Mouse (Mus musculus) heart, embryonic 12.5 days (tissue): Measurements from ENCODE around the gene Rnaset2b. TPM values are rescaled to one million over a fixed set of nuclear protein-coding genes. Genes with fewer than 3 reads are reported as not detected.
"Not testable (repeated sequence)": the region's sequence is repeated elsewhere in the genome, so short reads cannot be mapped to it uniquely, and the experiment has no call there.

Source experiments
- ATAC-seq: fragments of 200-750 bp; cut with Nextera tagmentation; 2 replicates; pipeline ENCODE4 v1.8.0; 2017; ENCODE audit warnings: moderate TSS enrichment, moderate library complexity; ENCODE audit not compliant: insufficient number of reproducible peaks, low FRiP score
- H3K27ac ChIP-seq: fragments of 300-500 bp; sonication (generic); 2 replicates; pipeline ENCODE4 v1.5.1; 2016; ENCODE audit warnings: mild to moderate bottlenecking, moderate library complexity; ENCODE audit not compliant: poor library complexity, severe bottlenecking
- H3K27me3 ChIP-seq: fragments of 300-500 bp; sonication (generic); replicated peaks from 2 replicates; pipeline ENCODE4 v1.6.1; 2016; ENCODE audit warnings: mild to moderate bottlenecking, moderate library complexity
- H3K36me3 ChIP-seq: fragments of 300-500 bp; sonication (generic); 2 replicates; pipeline ENCODE4 v1.6.1; 2016; ENCODE audit warnings: mild to moderate bottlenecking, moderate library complexity
- H3K4me1 ChIP-seq: fragments of 300-500 bp; sonication (generic); replicated peaks from 2 replicates; pipeline ENCODE4 v1.6.1; 2016; ENCODE audit warnings: mild to moderate bottlenecking
- H3K4me2 ChIP-seq: fragments of 300-500 bp; sonication (generic); 2 replicates; pipeline ENCODE4 v1.6.1; 2016; ENCODE audit warnings: mild to moderate bottlenecking, moderate library complexity
- H3K4me3 ChIP-seq: fragments of 300-500 bp; sonication (generic); 2 replicates; pipeline ENCODE4 v1.5.1; 2016; ENCODE audit warnings: mild to moderate bottlenecking
- H3K9ac ChIP-seq: fragments of 300-500 bp; sonication (generic); 2 replicates; pipeline ENCODE4 v1.6.1; 2016; ENCODE audit warnings: mild to moderate bottlenecking, moderate library complexity
- H3K9me3 ChIP-seq: fragments of 300-500 bp; sonication (generic); replicated peaks from 2 replicates; pipeline ENCODE4 v1.6.1; 2016; ENCODE audit warnings: mild to moderate bottlenecking, moderate library complexity
- WGBS: fragments of 180-500 bp; shearing (Covaris S2); methylation state at CpG from one replicate; pipeline ENCODE4 v1.1.7; 2016; 5-methylcytosine and 5-hydroxymethylcytosine counted together
- polyA plus RNA-seq: library from polyadenylated mRNA; unstranded; fragments of >200 nt; fragmentation: Nextera tagmentation; extraction: Ambion mirVana; gene quantifications from 2 replicates; pipeline ENCODE4 v1.2.1, GENCODE M21; 2016

Rnaset2b gene
- polyA plus RNA-seq, 1 experiment from 2014 or later = 227 TPM

DNA sequence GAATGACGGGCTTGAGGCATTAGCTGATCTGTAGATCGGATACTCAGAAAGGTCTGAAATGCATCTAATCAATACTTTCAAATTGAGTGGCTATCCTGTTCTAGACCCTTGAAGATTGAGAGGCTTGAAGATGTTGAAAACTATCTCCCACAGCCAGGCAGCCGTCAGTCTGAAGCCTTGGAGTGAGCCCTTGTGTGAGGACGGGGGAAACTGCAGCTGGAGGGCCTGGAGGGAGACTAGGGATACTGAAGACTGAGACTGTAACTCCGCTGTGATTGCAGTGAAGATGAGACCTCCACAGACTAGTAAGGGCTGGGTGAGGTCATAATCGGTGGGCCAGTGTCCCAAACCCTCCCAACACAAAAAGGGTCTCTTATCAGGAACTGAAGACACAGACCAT, 8.1 kb upstream of the Rnaset2b start:
- not testable (repeated sequence) for ATAC-seq, H3K27ac ChIP-seq, H3K27me3 ChIP-seq, H3K36me3 ChIP-seq, H3K4me2 ChIP-seq, H3K9ac ChIP-seq, H3K9me3 ChIP-seq, H3K4me1 ChIP-seq, H3K4me3 ChIP-seq
- WGBS = 63% methylated on average over 4 of the region's 6 CpGs

DNA sequence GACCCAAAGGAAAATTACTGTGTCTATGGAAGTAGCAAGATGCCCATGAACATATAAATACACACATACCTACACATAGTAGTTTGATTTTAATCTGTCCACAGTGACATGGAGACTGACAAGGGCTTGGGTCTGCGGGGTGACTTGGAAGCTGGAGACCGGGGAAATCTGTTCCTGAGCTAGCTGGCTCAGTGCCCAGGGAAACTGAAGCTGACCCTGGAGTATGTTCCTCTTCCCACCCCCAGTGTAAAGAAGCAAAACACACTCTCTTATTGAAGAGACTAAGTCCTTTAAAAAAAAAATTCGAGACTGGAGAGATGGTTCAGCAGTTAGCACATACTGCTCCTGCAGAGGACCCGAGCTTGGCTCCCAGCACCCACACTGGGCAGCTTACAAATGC, 7.5 kb upstream of the Rnaset2b start:
- H3K4me2 ChIP-seq, H3K27me3 ChIP-seq, H3K27ac ChIP-seq, H3K9ac ChIP-seq, H3K4me3 ChIP-seq, ATAC-seq, H3K36me3 ChIP-seq, H3K4me1 ChIP-seq, H3K9me3 ChIP-seq: not testable (repeated sequence)
- WGBS = 55% methylated on average over 4 of the region's 4 CpGs

DNA sequence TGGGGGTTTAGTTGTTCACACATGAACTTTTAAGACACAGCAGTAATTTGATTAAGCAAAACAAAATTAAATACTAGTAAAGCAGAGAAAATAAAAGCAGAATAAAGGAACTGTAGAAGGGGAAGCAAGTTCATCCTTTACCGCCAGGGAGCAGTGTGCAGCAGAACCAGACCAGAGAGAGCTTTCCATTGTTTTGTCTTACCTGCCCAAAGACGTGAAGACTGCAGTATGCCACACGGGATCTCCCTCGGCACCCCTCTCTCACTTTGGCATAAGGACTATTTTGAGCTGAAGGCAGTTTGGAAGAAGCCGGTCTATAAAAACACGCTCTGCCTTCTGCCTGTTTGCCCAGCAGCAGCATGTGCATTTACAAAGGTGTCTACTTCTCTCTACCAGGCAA, 5.1 kb upstream of the Rnaset2b start:
- not testable (repeated sequence) for H3K36me3 ChIP-seq, H3K27me3 ChIP-seq, ATAC-seq, H3K9me3 ChIP-seq, H3K4me3 ChIP-seq, H3K9ac ChIP-seq, H3K4me2 ChIP-seq, H3K27ac ChIP-seq, H3K4me1 ChIP-seq
- 10% methylated on average over 6 of the region's 6 CpGs for WGBS

DNA sequence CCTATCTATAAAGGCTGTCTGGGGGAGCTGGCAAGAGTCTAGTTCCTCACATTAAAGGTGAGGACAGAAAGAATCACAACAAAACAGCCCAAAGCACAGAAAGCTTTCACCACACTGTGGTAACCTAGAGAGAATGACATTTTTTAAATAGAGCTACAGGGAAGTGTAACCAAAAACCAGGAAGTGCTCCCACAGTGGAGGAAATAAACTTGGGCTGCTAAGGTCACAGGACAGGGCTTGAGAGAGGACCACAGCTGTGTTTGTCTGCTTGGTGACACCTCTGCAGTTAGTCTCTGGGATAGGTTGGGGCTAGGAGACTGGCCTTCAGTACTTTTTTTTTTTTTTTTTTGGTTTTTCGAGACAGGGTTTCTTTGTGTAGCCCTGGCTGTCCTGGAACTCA, 2.8 kb upstream of the Rnaset2b start:
- not testable (repeated sequence) for H3K4me1 ChIP-seq, H3K9me3 ChIP-seq, H3K4me3 ChIP-seq, H3K9ac ChIP-seq, H3K27ac ChIP-seq, H3K27me3 ChIP-seq, H3K36me3 ChIP-seq, ATAC-seq, H3K4me2 ChIP-seq
- 18% methylated on average over 1 of the region's 1 CpGs for WGBS

DNA sequence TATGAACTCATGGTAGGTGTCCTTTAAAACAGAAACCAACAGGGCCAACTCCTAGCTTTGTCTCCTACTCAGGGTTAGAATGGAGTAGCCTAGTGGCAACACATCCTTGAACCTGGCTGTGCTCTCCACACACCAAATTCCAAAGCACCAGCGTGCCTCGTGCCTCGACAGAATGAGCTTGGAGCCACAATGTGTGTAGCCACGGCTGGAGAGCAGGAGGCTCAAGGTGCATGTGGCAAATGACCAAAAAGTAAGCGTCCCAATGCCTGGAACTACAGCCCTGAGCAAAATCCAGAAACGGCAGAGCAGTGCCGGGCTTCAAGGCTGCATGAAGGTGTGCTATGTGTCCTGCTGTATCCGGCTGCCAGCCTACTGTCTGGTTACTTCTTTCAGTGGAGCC, 804 bp downstream of the Rnaset2b start:
- not testable (repeated sequence) for H3K27ac ChIP-seq, H3K9me3 ChIP-seq, H3K36me3 ChIP-seq, ATAC-seq, H3K4me2 ChIP-seq, H3K27me3 ChIP-seq, H3K4me3 ChIP-seq, H3K9ac ChIP-seq, H3K4me1 ChIP-seq
- WGBS = 78% methylated on average over 8 of the region's 8 CpGs

DNA sequence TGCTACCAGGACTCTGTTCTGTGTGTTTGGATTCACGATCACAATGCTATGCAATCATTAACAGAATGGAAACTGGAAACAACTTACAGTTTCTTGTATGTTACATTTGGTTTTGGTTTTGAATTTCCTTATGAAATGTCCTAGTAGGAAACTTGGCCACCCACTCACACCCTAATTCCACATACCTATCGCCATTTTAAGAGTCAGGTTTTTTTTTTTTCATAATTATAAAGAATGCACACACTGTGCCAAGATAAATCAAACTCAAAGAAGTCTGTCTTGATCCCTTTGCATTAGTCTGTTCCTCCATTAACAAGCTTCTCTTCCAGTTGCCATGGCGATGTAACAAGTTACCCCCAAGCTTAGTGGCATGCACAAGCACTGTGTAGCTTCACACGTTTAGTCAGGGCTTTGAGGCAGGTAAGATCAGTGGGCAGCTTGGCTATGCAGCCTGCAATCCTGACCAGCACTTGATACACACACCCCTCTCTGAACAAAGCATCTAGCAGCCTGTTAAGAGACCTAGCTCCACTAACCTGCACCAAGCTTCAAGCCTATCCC, 2.5 kb downstream of the Rnaset2b start:
- not testable (repeated sequence) for H3K27me3 ChIP-seq, H3K4me1 ChIP-seq, H3K36me3 ChIP-seq, H3K27ac ChIP-seq, H3K4me2 ChIP-seq, ATAC-seq, H3K9me3 ChIP-seq, H3K4me3 ChIP-seq, H3K9ac ChIP-seq
- WGBS = 65% methylated on average over 4 of the region's 4 CpGs

DNA sequence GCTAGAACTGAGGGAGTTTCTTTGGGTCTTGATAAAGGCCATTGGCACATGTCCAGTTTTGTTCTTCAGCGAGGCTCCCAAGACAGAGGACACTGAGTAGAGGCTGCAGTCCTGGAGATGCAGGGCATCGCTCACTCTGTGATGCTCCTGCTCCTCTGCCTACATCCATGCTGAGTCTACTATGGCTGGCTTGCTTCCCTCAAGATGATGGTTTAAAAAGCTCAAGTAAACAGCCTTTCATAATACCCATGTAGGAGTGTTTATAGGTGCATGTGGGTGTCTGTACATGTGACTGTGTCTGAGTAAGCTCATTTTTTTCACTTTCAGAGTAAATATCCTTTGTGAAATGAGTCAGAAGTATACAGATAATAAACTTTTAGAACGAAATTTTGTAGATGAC, 4.6 kb downstream of the Rnaset2b start:
- not testable (repeated sequence) for H3K9me3 ChIP-seq, H3K4me2 ChIP-seq
- 45% methylated on average over 3 of the region's 3 CpGs for WGBS

DNA sequence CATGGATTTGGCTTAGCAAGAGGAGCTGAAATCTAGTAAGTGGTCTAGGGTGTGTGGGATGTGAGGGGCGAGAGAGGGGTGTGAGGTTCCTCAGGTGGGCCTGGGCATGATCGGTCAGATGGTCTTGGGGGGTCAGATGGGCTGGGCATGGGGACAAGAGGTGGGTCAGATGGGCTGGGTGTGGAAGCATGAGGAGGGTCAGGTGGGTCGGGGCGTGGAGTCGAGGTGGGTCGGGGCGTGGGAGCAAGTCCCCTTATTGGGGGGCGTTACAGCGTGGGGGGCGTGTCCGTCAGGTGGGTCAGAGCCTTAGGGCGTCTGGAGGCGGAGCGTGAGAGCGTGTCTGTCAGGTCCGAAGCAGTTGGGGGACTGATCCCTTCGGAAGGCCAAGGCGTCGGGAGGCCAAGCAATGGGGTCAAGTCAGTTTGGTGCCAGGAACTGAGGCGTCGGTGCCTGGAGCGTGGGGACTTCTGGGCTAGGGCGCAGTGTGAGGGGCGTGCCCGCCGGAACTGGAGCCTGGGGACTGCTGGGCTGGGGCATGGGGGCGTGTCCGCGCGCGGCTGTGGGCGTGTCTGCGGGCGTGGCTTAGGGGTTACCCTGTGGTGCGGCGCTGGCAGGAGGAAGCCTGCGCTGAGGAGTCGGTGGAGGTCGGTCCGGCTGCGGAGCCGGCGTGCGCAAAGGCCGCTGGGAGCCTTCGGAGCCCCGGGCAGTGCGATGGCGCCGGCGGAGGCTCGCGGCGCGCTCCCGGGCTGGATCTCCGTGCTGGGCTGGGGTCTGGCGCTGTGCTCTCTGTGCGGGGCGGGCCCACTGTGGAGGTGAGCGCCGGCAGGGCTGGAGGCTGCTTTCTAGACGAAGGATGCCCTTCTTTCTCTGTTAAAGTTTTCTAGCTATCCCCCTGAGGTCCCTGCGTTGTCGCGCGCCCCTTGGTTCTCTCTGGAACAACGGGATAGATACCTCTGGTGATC, 8.1 kb downstream of the Rnaset2b start, which contains the start of gene Gm49721:
TSS of gene Gm49721 (plus strand) at position 618 of the 962 bp plus-strand sequence.
- not testable (repeated sequence) for H3K4me1 ChIP-seq, H3K36me3 ChIP-seq, H3K9me3 ChIP-seq, H3K27me3 ChIP-seq
- peak within 1 kb of the TSS; percentile 67 for H3K4me2 ChIP-seq
- H3K27ac ChIP-seq = peak within 1 kb of the TSS; percentile 54; the same call in 1 of the 2 replicates
- peak within 1 kb of the TSS; percentile 82 for H3K9ac ChIP-seq
- ATAC-seq = peak; percentile 99
- peak within 1 kb of the TSS; percentile 69 for H3K4me3 ChIP-seq
- under 1% methylated on average over 54 of the region's 68 CpGs for WGBS

More for the DNA sequence above, 4.6 kb downstream of the Rnaset2b start:
- not testable (repeated sequence) for ATAC-seq, H3K4me1 ChIP-seq, H3K27ac ChIP-seq, H3K27me3 ChIP-seq, H3K9ac ChIP-seq, H3K36me3 ChIP-seq, H3K4me3 ChIP-seq

DNA sequence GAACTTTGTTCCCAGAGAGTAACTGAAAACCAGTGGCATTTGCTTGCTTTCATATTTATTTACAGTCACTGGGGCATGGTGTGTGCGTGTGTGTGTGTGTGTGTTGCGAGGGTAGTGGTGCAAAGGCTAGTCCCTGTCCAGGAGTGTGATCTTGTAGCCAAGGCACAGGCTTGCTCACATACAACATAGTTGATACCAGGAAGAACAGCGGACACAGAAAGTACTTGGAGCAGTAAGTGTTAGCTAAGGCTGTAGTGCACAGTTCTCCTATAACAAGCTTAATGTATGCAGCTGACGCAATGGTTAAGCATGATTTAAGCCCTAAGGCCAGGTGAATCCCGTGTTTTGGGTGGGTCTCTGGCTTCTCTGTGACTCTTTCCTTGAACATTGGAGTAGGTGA, 8.9 kb downstream of the Rnaset2b start:
- Histone ChIP-seq H3K4me3 (peak overlapping the region; percentile 69), H3K4me2 (peak overlapping the region; percentile 67), H3K9ac (peak overlapping the region; percentile 82)
- not testable (repeated sequence) for H3K9me3 ChIP-seq, H3K4me1 ChIP-seq, H3K27ac ChIP-seq, ATAC-seq, H3K27me3 ChIP-seq, H3K36me3 ChIP-seq
- 29% methylated on average over 5 of the region's 5 CpGs for WGBS

DNA sequence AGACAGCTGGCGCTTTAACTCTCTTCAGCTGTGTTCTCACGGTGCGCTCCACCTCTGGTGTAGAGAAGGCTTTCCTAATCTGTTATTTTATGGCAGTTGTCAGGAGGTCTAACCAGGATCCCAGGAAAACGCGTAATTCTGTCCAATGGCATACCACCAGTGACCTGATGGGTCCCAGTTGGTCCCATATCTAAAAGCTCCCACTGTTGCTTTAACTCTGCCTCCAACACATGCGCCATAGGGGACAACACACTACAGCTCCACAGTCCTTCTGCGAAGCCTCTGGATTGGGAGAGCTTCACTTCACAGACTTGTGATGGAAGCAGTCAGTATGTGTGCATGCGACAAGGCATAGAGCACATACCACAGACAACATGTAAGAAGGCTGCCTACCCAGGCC, 9.7 kb downstream of the Rnaset2b start:
- not testable (repeated sequence) for H3K4me3 ChIP-seq, H3K27ac ChIP-seq, H3K27me3 ChIP-seq, H3K9ac ChIP-seq, H3K4me2 ChIP-seq, H3K36me3 ChIP-seq, ATAC-seq, H3K9me3 ChIP-seq, H3K4me1 ChIP-seq
- 90% methylated on average over 5 of the region's 8 CpGs for WGBS

DNA sequence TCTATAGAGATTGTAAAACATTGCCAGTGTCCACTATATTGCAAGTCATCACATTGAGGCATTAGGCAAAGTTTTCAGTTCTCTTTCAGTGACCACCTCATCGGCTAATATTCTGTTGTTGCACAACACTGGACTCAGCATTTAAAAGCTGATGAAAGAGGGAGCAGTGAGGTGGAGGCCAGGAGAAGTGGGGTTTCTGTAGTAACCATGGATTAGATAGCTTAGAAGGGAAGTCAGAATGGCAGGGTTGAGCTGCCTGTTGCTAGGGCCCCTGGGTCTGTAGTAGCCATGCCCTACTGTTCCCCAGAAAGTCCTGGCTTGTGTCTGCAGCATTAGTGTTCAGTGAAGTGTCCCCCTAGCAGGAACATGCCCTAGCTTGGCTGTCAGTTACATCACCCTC, 15.7 kb downstream of the Rnaset2b start:
- 89% methylated on average over 1 of the region's 1 CpGs for WGBS
- H3K4me1 ChIP-seq, ATAC-seq, H3K36me3 ChIP-seq, H3K4me3 ChIP-seq, H3K27me3 ChIP-seq, H3K4me2 ChIP-seq, H3K9ac ChIP-seq, H3K9me3 ChIP-seq, H3K27ac ChIP-seq: not testable (repeated sequence)
